Mouse (Mus musculus): Measurements from ENCODE around the gene Tnfaip2. TPM values are rescaled to one million over a fixed set of nuclear protein-coding genes. Genes with fewer than 3 reads are reported as not detected.
A peak's percentile ranks its signal among the peaks of the same experiment; 100 is the strongest.

Gene Tnfaip2
- polyA plus RNA-seq, 2 experiments = 10.0 to 10.2 TPM

DNA sequence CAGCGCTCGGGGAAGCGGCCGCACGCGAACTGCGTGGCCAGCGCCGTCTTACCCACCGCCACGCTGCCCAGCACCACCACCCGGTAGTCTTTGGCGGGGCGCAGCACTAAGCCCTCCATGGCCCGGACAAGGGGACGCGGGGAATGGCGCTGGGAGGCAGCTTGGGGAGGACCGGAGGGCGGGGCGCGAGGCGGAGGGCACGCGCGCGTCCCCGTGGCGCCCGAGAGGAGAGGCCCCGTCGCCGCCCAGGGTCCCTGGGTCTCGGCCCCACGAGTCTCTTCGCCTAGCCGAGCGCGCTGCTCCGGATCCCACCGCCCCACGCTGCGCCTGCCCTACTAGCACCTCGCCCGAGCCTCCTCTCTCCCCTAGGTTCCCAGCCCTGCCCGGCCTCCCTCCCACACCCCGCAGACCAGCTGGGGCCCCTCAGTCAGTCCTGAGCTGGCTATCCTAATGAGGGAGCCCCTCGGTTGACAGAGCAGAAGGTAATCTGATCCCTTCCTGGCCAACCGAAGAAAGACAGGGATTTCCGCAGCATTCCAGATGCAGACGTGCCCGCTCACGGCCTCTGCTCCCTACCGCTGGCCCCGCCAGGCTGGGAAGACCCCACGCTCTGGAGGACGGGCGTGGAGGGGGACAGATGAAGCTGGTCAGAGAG is 43.5 kb downstream of the Tnfaip2 start, which contains the start of gene Gm266:
TSS of gene Gm266 (minus strand) at position 172 of the 655 bp plus-strand sequence.
- Histone ChIP-seq H3K27me3 (ENCODE audit: control insufficient read depth, insufficient read depth, low read length) (peaks cover 40% of the 10 kb centered on the region), H3K4me3 (replicated peaks; ENCODE audit: low read length) (peak within 1 kb of the TSS; percentile 49), H3K4me2 (replicated peaks; ENCODE audit: low read depth, low read length, severe bottlenecking) (peak within 1 kb of the TSS; percentile 84), H3K9me3 (ENCODE audit: control insufficient read depth, low read length) (no peaks in the 10 kb centered on the region), H3K27ac (replicated peaks; ENCODE audit: low read depth, low read length) (no peak within 1 kb of the TSS), H3K36me3 (ENCODE audit: control insufficient read depth, insufficient read depth, low read length) (no peaks in the 10 kb centered on the region), H3K4me1 (ENCODE audit: control insufficient read depth, insufficient read depth, low read length) (peaks cover 13% of the 10 kb centered on the region), H3K9ac (ENCODE audit: low read depth, low read length, severe bottlenecking) (peak within 1 kb of the TSS; percentile 51)
- 1% methylated on average over 42 of the region's 58 CpGs for WGBS
- peak; percentile 83 for ATAC-seq (ENCODE audit: low FRiP score, low read depth)
- no peak for TF ChIP-seq POLR2A (IDR thresholded peaks at IDR 0.05; ENCODE audit: borderline replicate concordance, extremely low read depth, insufficient read depth, insufficient read length)
- DNase-seq (ENCODE audit: low spot score) = peak; percentile 61

DNA sequence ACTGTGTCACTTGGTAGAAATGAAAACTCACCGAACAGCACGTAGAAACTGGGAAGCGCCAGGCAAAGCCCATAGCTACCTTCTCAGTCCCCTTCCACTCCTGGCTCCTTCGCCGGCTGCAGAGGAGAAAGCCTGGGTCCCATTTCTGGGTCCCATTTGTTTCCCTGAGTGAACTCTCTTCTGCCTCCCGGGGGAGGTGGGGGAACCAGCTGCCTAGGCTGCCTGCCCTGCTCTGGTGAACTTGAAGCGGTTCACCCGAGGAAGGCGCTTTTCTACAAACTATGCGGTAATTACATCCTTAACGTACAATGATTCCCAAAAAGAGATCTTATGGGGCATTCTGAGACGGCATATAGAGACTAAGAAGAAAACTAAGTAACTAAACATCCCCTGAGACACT is 44.2 kb downstream of the Tnfaip2 start:
- peak overlapping the region; percentile 51; the same call in 1 of the 2 replicates for H3K9ac ChIP-seq (ENCODE audit: low read depth, low read length, severe bottlenecking)
- no peaks in the 10 kb centered on the region for H3K36me3 ChIP-seq (ENCODE audit: control insufficient read depth, insufficient read depth, low read length)
- WGBS = 8% methylated on average over 12 of the region's 12 CpGs
- H3K4me3 ChIP-seq (replicated peaks; ENCODE audit: low read length) = peak overlapping the region; percentile 49
- no peak for DNase-seq (ENCODE audit: low spot score)
- H3K27me3 ChIP-seq (ENCODE audit: control insufficient read depth, insufficient read depth, low read length) = peaks cover 40% of the 10 kb centered on the region
- H3K4me1 ChIP-seq (ENCODE audit: control insufficient read depth, insufficient read depth, low read length) = peaks cover 13% of the 10 kb centered on the region
- H3K4me2 ChIP-seq (replicated peaks; ENCODE audit: low read depth, low read length, severe bottlenecking) = peak overlapping the region; percentile 84
- no peaks in the 10 kb centered on the region for H3K9me3 ChIP-seq (ENCODE audit: control insufficient read depth, low read length)
- H3K27ac ChIP-seq (replicated peaks; ENCODE audit: low read depth, low read length) = no peak overlapping the region
- ATAC-seq (ENCODE audit: low FRiP score, low read depth) = no peak
- TF ChIP-seq POLR2A (IDR thresholded peaks at IDR 0.05; ENCODE audit: borderline replicate concordance, extremely low read depth, insufficient read depth, insufficient read length) = no peak

DNA sequence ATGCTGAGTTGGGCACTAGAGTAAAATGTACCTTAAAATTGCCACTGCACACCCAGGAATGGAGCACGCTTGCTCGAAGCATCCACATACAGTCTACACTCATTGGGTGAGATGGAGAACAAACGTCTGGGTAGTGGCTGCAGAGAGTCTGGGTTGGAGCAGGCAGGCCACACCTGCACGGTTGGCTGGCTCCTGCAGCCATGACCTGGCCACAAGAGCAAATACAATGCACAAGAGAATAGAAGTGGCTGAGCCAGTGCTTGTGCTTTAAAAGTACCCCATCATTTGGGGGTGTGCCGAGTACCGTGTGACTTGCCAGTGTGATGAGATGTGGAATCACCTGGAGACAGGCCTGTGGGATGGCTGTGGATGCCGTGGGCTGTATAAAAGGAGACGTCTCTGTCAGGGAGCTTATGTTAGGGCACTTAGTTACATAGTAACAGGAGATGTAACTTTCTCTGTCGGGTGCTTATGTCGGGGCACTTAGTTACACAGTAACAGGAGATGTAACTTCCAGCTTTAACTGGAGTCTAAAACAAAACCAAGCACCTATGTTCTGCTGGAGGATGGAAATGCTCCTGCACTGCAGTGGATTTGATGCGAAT is 47.1 kb downstream of the Tnfaip2 start:
- TF ChIP-seq POLR2A (IDR thresholded peaks at IDR 0.05; ENCODE audit: borderline replicate concordance, extremely low read depth, insufficient read depth, insufficient read length) = no peak
- H3K4me2 ChIP-seq (replicated peaks; ENCODE audit: low read depth, low read length, severe bottlenecking) = no peak overlapping the region
- no peak for DNase-seq (ENCODE audit: low spot score)
- ATAC-seq (ENCODE audit: low FRiP score, low read depth) = no peak
- peaks cover 13% of the 10 kb centered on the region for H3K4me1 ChIP-seq (ENCODE audit: control insufficient read depth, insufficient read depth, low read length)
- H3K36me3 ChIP-seq (ENCODE audit: control insufficient read depth, insufficient read depth, low read length) = no peaks in the 10 kb centered on the region
- H3K9me3 ChIP-seq (ENCODE audit: control insufficient read depth, low read length) = no peaks in the 10 kb centered on the region
- peaks cover 30% of the 10 kb centered on the region for H3K27me3 ChIP-seq (ENCODE audit: control insufficient read depth, insufficient read depth, low read length)
- 77% methylated on average over 11 of the region's 11 CpGs for WGBS
- H3K27ac ChIP-seq (replicated peaks; ENCODE audit: low read depth, low read length) = no peak overlapping the region
- no peak overlapping the region for H3K9ac ChIP-seq (ENCODE audit: low read depth, low read length, severe bottlenecking)
- no peak overlapping the region for H3K4me3 ChIP-seq (replicated peaks; ENCODE audit: low read length)

DNA sequence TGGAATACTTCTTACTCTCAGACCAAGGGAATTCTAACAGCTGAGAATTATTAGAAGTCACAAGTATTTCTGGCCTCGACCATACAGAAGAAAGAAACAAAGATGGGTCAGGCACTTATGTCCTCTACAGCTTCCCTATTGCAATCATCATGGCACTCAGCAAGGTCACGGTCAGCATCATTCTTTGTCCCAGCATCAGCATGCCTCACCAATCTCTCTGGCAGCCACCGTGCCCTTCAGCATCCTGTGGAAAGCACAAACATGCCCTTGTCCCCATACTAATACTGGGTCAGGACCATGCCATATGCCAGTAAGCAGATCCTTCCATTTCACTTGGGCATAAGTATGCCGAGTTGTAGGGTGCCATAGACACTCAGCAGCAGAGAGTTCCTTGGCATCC is 52.7 kb downstream of the Tnfaip2 start:
- Histone ChIP-seq H3K9me3 (ENCODE audit: control insufficient read depth, low read length) (no peaks in the 10 kb centered on the region), H3K4me1 (ENCODE audit: control insufficient read depth, insufficient read depth, low read length) (no peaks in the 10 kb centered on the region), H3K4me2 (replicated peaks; ENCODE audit: low read depth, low read length, severe bottlenecking) (no peak overlapping the region), H3K36me3 (ENCODE audit: control insufficient read depth, insufficient read depth, low read length) (no peaks in the 10 kb centered on the region), H3K27me3 (ENCODE audit: control insufficient read depth, insufficient read depth, low read length) (no peaks in the 10 kb centered on the region), H3K27ac (replicated peaks; ENCODE audit: low read depth, low read length) (no peak overlapping the region), H3K4me3 (replicated peaks; ENCODE audit: low read length) (no peak overlapping the region), H3K9ac (ENCODE audit: low read depth, low read length, severe bottlenecking) (no peak overlapping the region)
- no peak for ATAC-seq (ENCODE audit: low FRiP score, low read depth)
- TF ChIP-seq POLR2A (IDR thresholded peaks at IDR 0.05; ENCODE audit: borderline replicate concordance, extremely low read depth, insufficient read depth, insufficient read length) = no peak
- WGBS = 71% methylated on average over 4 of the region's 4 CpGs
- DNase-seq (ENCODE audit: low spot score) = no peak

DNA sequence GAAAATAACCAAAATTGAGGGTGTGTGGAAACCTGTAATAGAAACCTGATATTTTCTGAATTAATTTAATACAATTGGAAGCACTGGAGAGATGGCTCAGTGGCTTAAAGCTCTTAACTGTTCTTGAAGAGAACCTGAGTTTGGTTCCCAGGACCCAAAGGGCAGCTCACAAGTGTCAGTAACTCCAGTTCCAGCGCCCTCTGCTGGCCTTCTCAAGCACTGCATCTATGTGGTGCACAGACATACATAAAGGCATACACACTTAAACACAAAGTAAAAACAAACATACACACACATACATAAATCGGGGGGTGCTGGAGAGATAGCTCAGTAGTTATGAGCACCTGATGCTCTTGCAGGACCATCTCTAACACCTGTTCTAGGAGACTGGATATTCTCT is 54.8 kb downstream of the Tnfaip2 start:
- Histone ChIP-seq H3K27ac (replicated peaks; ENCODE audit: low read depth, low read length) (no peak overlapping the region), H3K4me3 (replicated peaks; ENCODE audit: low read length) (no peak overlapping the region), H3K9ac (ENCODE audit: low read depth, low read length, severe bottlenecking) (no peak overlapping the region), H3K4me2 (replicated peaks; ENCODE audit: low read depth, low read length, severe bottlenecking) (no peak overlapping the region), H3K9me3 (ENCODE audit: control insufficient read depth, low read length) (no peaks in the 10 kb centered on the region), H3K36me3 (ENCODE audit: control insufficient read depth, insufficient read depth, low read length) (no peaks in the 10 kb centered on the region), H3K4me1 (ENCODE audit: control insufficient read depth, insufficient read depth, low read length) (no peaks in the 10 kb centered on the region), H3K27me3 (ENCODE audit: control insufficient read depth, insufficient read depth, low read length) (no peaks in the 10 kb centered on the region)
- no peak for TF ChIP-seq POLR2A (IDR thresholded peaks at IDR 0.05; ENCODE audit: borderline replicate concordance, extremely low read depth, insufficient read depth, insufficient read length)
- DNase-seq (ENCODE audit: low spot score) = no peak
- WGBS = 50% methylated on average over 2 of the region's 2 CpGs
- no peak for ATAC-seq (ENCODE audit: low FRiP score, low read depth)
